Mouse (Mus musculus) ovary, adult 18-20 months (tissue): Measurements from ENCODE around the gene Rab11a.

Experiments used
- DNase-seq: peaks from one replicate; pipeline ENCODE4 v3.0.0; 2022; ENCODE audit warnings: low spot score, mixed read lengths

The Rab11a gene

GRCm38 (mm10) chr9:64737406-64738201, at the start of gene Rab11a:
Gene Rab11a, minus strand, starts transcription at chr9:64737758.
- DNase-seq = peak; percentile 90

GRCm38 (mm10) chr9:64786216-64786905, 48.8 kb upstream of the Rab11a start:
- no peak for DNase-seq

GRCm38 (mm10) chr9:64784841-64785240, 47.3 kb upstream of the Rab11a start:
- DNase-seq = peak; percentile 21

DNA sequence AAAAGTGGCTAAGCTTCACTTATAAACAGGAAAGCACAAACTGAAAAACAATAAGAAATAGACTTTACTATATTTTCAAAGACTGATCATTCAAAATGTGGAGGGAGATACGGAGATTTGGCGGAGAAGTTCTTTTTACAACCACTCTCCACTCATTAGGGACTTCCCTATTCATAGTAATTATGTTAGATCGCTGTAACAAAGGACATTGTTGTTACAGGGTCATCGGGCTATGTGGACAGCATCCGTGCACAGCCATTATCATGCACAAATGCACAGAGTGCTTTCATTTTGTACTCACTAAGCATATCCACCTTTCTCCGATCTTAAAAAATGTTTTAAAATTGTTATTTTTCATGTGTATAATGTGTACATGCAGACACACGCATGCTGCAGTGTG, 46.0 kb upstream of the Rab11a start:
- no peak for DNase-seq

DNA sequence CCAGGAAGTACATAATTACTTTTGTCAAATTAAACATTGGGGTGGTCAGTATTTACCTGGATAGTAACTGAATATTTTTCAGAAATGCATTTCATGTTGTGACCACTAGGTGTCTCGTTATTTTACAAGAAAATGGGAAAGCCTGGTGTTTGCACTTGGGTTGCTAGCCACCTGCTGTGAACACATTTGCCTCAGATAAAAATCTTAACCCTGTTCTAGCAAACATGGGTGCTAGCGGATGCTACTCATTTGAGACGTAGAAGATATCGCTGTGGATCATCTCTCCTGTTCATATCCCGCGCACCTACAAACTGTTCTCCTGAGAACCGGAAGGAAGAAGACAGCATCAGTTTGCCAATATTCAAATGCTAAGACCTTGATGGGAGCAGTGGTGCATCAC, 42.1 kb upstream of the Rab11a start:
- no peak for DNase-seq

- no peak for DNase-seq
Measured at GRCm38 (mm10) chr9:64778151-64778550, 40.6 kb upstream of the Rab11a start.

DNA sequence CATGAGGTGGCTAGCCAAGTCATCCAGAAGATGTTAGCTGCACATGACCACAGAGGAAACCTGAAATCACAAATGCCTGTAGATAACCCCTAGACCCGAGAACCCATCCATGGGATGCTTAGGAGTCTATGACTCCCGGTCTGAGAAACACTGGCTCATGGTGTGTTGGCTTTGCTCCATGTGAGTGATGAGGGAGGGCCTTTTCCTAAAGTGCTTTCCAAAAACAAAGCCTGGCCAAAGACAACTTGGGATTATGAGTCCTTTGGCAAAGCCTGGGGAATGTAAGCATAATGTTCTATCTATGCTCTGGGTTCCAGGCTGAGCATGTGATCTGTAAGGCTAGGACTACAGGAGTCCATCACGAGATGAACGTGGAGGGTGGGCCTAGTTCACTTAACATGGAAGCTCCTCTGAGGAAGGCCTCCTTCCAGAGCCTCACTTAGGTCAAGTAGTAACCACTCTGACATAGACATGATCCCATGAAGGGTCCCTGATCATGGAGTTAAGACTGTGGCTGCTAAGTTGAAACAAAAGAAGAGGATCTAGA, 40.0 kb upstream of the Rab11a start:
- no peak for DNase-seq

DNA sequence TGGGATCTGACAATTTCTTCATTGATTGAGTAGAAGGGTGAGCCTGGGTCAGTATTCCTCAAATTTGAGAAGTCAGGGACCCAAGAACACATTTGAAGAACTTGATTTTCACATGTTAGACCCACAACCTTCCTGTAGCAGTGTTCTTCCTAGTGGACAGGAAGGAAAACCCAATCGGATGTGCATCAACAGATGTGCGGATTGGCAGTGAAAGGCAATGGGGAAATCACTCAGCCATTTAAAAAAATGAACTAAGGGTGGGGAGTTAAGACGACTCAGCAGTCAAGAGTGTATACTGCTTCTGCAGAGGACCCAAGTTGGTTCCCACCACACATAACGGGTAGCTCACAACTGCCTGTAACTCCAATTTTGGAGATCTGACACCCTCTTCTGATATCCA, 37.9 kb upstream of the Rab11a start:
- DNase-seq = no peak

DNA sequence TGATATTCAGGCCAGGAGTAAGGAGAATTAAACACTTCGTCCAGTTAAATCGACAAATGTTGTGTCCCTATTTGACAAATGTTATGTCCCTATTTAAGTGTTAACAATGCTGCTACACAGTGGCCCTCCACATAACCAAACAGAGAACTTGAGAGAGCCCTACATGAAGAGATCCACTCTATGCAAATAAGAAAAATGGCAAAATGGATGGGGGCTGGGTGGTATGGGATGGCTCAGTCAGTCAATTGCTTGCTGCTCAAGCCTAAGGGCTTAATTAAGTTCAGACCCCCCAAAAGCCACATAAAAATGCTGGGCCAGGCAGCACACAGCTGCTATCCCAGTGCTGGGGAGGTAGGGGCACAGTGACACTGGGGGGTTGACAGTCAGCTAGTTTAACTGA, 37.3 kb upstream of the Rab11a start:
- DNase-seq = no peak

GRCm38 (mm10) chr9:64774411-64774811, 36.9 kb upstream of the Rab11a start:
- DNase-seq = no peak

GRCm38 (mm10) chr9:64773936-64774335, 36.4 kb upstream of the Rab11a start:
- no peak for DNase-seq

DNA sequence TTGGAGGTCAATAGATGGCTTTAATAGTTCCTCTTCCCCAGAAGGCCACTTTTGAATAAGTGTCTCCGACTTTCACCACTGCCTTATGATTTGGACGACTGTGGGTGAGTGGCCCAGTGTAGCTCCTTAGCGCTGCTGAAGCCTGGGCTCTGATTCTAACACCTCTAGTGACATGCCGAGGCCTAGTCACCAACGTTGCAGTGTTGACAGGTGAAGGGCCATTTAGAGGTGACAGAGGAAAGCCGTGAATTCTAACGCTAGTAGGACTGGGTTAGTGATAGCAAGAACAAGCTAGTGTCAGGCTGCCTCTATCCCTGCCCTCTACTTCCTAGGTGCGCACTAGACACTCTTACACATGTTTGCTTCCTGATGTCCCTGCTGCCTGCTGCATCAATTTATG, 35.7 kb upstream of the Rab11a start:
- no peak for DNase-seq

DNA sequence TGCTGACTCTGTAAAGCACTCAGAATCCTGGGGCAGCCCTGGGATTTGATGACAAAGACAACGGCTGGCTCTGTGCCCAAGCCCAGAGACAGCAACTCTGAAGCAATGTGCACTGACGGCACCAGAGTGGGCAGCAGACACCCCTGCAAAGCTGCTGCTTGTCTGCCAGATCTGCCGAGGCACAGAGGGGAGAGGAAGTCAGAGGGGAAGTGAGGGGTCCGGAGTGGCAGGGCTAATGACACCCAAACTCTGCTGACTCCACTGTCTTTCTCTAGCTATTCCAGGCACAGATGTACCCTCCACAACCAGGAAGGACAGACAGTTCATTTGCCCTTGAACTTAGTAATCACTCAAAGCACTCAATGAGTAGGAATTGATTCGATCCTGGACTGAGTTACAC, 33.7 kb upstream of the Rab11a start:
- DNase-seq = no peak

- no peak for DNase-seq
Measured at GRCm38 (mm10) chr9:64770411-64770849, 32.9 kb upstream of the Rab11a start.

DNA sequence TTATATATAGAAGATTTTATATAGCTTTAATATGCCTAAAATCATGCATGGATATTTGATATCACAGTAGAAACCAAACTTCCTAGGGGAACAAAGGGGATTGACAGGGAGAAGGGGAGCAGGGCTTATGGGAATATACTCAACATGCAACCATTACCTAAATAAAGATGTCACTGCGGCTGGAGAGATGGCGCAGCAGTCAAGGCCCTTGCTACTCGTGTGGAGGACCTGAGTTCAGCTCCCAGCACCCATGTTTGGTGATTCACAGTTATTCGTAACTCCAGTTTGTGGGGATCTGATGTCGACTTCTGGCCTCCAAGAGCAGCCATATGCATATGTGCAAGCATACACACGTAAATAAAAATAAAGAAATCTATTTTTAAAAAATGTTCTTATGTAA, 32.4 kb upstream of the Rab11a start:
- DNase-seq = no peak

DNA sequence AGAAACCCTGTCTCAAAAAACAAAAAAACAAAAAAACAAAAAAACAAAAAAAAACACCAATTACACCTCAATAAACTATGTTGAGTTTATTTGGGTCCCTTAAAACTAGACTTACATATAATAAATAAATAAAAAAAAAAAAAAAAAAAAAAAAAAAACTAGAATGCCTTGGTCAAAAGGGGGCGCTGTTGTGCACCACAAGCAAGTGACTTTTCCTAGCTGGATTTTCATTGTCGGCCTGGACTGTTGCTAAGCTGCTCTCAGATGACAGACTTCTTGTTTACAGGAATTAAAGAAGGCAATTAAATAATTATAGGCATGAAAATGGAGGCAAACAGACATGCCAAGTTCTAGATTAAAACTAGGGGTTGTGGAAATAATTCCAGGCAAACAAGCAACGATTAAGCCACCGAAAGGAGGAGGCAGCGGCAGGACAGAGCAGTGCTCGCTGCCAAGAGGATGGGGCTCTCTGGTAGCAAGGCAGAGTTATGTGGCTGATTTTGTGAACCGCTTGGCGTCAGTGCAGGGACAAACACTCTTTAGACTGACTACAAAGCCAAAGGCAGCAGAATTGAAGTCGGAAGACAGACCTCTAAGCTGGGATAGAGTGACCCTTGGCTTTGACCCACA, 31.6 kb upstream of the Rab11a start:
- DNase-seq = no peak

DNA sequence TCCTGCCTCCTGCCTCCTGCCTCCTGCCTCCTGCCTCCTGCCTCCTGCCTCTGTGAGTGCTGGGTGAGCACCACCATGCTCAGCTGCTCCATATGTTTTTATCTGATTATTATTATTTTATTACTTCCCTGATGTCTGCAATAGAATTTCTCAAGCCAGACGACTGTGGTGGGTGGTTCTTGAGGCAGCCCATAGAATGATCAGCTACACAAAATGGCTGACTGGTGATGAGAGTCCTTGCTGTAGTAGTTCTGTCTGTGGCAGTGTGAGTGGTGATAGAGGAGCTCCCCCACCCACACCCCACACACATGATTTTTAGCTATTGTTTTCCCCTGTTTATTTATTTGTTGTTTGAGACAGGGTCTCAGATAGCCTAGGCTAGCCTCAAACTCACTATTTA, 30.2 kb upstream of the Rab11a start:
- no peak for DNase-seq

DNA sequence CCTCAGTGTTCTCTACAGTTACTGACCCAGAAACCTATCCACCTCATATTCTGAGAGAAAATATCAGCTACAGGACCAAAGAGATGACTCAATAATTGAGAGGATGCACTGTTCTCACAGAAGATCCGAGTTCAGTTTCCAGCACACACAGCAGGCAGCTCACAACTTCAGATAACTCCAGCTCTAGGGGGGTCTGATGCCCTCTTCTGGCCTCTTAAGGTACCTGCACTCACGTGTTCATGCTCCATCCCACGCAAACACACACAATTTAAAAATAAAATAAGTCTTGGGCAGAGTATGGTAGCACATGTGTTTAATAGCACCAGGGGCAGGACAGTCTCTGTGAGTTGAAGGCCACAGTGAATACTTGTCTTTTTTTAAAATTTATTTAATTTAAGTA, 28.6 kb upstream of the Rab11a start:
- DNase-seq = no peak

GRCm38 (mm10) chr9:64764824-64765223, 27.3 kb upstream of the Rab11a start:
- no peak for DNase-seq

- no peak for DNase-seq
Measured at GRCm38 (mm10) chr9:64758052-64758451, 20.5 kb upstream of the Rab11a start.

DNA sequence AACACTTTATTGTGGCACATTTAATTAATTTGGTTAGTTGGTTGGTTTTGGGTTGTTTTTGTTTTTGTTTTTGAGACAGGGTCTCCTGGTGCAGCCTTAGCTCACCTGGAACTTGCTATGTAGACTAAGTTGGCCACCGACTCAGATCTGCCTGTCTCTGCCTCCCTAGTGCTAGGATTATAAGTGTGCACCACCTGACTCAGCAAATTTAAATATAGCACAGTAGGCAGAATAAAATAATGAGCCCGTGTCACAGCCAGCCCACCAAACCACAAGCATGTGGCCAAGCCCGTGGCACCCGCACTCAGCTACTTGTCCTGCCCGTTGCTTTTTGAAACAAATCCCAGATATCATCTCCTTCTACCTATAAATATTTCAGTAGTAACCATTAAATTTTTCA, 15.0 kb upstream of the Rab11a start:
- DNase-seq = no peak

DNA sequence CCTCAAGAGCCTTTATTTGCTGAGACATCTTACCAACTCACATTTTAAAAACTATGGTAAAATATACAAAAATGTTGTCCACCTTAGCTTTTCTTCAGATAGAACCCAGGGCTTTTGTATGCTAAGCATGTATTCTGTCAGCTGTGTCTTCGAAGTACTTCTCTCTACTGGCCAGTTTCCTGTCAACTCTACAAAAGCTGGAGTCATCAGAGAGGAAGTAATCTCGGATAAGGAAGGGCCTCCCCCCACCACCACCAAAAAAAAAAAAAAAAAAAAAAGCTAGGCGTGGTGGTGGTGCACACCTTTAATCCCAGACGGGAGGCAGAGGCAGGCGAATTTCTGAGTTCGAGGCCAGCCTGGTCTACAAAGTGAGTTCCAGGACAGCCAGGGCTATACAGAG, 11.8 kb upstream of the Rab11a start:
- no peak for DNase-seq

DNA sequence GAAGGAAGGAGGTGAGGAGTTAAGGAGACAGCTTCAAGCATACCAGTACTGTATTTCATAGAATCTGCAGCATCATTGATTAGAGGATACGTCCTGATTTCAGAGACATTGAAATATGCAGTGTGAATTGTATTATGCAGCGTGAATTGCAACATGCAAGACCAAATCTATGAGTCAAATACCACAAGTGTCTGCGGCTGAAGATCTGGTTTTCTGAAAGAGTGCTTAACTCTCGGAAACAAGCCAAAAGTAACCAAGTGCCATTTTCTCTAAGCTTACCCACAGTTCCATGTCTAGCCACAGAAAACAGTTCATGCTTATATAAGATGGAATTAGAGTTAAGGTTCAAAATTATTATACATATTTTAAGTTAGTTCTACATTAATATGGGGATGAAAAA, 10.2 kb upstream of the Rab11a start:
- no peak for DNase-seq
